Mouse (Mus musculus) frontal cortex, adult 2 months (tissue): ENCODE measurements around the gene Hist2h2aa2. TPM values are rescaled to one million over a fixed set of nuclear protein-coding genes. Genes with fewer than 3 reads are reported as not detected.
"Not testable (repeated sequence)": the region's sequence is repeated elsewhere in the genome, so short reads cannot be mapped to it uniquely, and the experiment has no call there.

Experiments
- DNase-seq, 2 experiments: peaks; one replicate each; pipeline ENCODE4 v3.0.0; 2022; ENCODE audit warnings: low spot score in 1 of 2; ENCODE audit errors: extremely low spot score in 1 of 2
- polyA plus RNA-seq: library from polyadenylated mRNA; depleted of rRNA; stranded (reverse); fragments of >200 nt; gene quantifications from 2 replicates; pipeline ENCODE4 v1.2.3, GENCODE M21; 2012

Hist2h2aa2 gene
- polyA plus RNA-seq, 1 experiment: 6.9 TPM

- peak; percentile 84 to 89 for DNase-seq
Observed at GRCm38 (mm10) chr3:96262216-96262875, 22.3 kb upstream of the Hist2h2aa2 start.

DNA sequence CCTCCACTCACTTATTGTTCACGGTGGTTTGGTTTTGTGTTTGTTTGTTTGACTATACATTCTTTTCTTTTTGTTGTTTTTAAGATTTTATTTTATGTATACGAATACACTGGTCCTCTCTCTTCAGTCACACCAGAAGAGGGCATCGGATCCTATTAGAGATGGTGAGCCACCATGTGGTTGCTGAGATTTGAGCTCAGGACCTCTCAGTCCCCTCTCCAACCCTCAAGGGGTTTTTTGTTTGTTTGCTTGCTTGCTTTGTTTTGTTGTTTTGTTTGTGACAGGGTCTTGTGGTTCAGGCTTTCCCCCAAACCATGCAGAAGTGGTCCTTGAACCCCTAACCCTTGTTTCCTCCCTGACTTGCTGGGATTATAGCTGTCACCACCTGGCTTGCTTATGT is 21.5 kb upstream of the Hist2h2aa2 start:
- no peak for DNase-seq

DNA sequence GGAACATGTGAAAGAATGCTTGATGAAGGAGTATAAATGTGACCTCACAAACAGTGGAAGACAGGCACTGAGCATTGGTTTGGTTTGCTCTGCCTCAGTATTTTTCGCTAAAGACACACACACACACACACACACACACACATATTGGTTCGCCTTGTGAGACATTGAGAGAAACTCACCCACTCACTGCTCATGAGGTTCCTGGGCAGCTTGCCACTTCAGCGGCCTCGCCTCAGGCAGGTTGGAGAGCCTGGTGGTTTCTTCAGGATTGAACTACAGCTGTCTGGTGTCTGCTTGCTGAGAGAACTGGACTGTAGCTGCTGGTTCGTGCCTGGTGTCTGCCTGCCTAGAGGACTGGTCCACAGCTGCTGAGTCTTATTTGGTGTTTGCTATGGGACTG is 20.1 kb upstream of the Hist2h2aa2 start:
- DNase-seq: no peak

GRCm38 (mm10) chr3:96257190-96257589 is 17.1 kb upstream of the Hist2h2aa2 start:
- no peak for DNase-seq

GRCm38 (mm10) chr3:96255926-96256593 is 16.0 kb upstream of the Hist2h2aa2 start:
- no peak for DNase-seq

DNA sequence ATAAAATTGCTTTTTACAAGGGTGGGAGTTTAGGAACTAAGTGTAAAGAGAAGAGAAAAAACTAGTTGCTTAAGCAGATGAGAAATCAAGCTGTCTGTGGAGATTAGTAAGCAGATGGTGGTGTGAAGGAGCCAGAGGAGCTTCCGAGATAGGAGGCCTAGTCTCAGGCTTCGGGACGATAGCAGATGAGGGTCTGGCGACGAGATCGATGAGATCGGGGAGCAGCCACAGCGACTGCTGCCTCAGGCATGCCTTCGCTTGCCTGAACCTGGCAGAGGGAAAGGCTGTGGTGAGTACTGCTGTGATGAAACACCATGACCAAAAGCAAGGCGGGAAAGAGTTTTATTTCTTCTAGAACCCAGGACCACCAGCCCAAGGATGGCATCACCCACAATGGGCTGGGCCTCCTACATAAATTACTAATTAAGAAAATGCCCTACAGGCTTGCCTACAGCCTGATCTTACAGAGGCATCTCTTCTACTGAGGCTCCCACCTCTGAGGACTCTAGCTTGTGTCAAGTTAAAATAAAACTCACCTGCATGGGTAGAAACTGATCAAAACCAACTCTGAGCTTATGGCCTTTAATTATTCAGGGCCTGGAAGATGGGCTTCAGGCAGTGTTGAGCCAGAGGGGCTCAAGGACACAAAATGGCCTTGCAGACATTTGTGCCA is 14.7 kb upstream of the Hist2h2aa2 start:
- DNase-seq: no peak

GRCm38 (mm10) chr3:96251787-96252186 is 11.7 kb upstream of the Hist2h2aa2 start:
- DNase-seq: no peak

DNA sequence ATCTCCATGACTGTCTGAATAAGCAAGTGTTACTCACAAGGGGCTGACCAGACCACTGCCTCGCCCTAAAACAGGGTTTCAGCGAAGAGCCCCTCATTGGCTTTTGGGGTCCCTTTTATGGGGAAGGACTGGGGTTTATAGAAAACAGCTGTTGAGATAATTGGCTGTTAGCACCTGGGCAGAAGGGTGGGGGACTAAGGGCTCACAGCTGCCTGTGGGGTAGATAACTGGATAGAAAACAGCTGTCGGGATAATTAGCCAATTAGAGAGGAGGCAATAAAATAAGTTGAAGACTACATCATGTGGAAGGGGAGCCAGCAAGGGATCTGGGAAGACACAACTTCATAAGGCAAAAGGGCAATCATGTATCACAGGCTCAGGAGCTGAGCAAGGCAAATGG is 10.8 kb upstream of the Hist2h2aa2 start:
- DNase-seq: no peak

DNA sequence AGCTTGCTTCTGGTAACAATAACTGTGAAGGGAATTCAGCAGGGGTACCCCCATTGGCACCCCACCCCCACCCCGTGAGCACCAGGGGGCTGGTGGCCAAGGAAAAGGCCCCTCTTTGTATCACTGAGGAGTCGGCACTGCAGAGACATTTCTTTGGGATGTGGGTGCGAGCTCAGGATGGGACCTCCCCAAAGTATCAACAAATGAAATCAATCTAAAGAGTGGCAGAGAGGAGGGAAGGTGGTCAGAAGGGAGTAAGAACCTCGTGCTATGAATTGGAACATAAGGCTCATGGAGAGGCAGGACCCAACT is 8.9 kb upstream of the Hist2h2aa2 start:
- DNase-seq: no peak

GRCm38 (mm10) chr3:96248141-96249033 is 8.3 kb upstream of the Hist2h2aa2 start:
- no peak for DNase-seq

DNA sequence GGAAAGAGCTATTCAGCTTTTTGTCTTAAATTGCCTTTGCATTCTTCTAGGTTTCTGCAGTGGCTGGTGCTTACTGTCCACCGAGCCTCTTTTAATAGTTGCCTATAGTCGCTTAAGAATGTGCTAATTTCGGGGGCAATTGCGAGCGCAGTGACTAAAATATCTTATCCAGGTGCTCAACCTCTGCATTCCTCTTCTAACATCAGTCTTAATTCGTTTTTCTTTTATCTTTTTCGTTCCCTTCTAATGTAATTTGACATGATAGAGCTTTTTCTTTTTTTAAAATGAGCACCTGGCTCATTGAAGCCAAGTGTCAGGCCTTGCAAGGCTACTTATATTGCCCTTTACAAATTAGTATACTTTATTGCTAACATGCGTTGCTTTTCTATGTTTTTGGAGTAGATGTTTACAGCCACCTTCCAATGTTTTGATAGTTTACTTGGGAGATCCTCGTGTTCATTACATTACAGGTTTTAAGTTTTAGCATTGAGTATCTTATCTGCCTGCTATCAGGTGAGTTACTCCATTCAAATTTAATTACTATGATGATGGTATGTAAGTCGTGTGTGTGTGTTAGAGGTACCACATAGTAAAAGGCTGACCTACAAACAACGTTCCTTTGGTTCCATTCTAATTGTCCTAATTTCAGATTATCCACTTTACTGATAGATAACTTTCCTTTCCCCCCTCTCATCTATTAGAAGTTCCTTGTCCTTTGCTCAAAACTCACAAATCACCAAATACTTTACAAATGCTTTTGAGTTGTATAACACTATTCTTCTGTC is 7.5 kb upstream of the Hist2h2aa2 start:
- no peak for DNase-seq

DNA sequence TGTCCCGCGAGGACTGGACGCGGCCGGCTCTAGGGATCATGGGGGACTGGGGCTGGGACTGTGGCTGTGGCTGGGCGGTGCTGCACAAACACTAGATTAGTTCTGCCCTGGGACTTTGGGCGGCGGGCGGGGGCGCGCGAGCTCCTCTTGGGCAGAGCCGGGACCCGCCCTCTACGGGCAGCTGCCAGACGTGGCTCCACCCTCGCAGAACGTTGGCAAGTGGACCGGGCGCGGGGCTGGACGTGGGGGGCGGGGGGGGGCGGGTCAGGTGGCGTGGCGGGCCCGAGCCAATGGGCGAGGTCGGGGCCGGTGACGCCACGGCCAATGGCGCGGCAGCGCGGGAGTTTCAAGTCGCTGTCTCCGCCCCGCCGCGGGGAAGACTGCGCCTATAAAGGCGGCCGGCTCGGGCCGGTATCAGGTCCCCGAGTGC is 6.4 kb upstream of the Hist2h2aa2 start, which contains the start of gene Hist2h3c1:
Gene Hist2h3c1 (plus strand): TSS at position 259 of the 430 bp plus-strand sequence.
- DNase-seq: not testable (repeated sequence)

- not testable (repeated sequence) for DNase-seq
Observed at GRCm38 (mm10) chr3:96246018-96246417, 5.9 kb upstream of the Hist2h2aa2 start.

GRCm38 (mm10) chr3:96245003-96245886 is 5.2 kb upstream of the Hist2h2aa2 start, which contains the start of gene Hist2h2aa1:
Gene Hist2h2aa1, plus strand, starts transcription at chr3:96245497.
- DNase-seq: peak; percentile 74 to 84

GRCm38 (mm10) chr3:96243921-96244572 is 4.0 kb upstream of the Hist2h2aa2 start:
- no peak for DNase-seq

- DNase-seq: no peak
Observed at GRCm38 (mm10) chr3:96240799-96241197, 722 bp upstream of the Hist2h2aa2 start.

DNA sequence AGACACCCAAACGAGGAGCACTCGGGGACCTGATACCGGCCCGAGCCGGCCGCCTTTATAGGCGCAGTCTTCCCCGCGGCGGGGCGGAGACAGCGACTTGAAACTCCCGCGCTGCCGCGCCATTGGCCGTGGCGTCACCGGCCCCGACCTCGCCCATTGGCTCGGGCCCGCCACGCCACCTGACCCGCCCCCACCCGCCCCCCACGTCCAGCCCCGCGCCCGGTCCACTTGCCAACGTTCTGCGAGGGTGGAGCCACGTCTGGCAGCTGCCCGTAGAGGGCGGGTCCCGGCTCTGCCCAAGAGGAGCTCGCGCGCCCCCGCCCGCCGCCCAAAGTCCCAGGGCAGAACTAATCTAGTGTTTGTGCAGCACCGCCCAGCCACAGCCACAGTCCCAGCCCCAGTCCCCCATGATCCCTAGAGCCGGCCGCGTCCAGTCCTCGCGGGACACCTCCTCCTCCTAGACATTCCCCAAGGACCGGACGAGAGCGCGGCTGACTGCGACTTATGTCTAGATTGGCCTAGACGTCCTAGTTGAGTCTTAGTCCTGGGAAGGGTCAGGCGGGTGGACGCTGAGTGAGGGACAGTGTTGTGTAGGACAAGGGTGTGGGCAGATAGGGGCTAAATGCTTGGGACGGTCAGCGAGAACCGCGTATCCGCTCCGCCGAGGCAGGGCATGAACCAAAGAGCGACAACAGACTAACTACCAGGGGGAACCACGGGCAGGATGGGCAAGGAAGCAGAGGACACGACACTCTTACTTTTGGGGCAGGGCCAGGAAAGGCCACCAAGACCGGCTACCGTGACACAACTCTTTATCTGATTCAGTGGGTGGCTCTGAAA is 902 bp downstream of the Hist2h2aa2 start, which contains the start of gene Hist2h3c2:
Gene Hist2h3c2 (minus strand): TSS at position 174 of the 840 bp plus-strand sequence.
- DNase-seq: not testable (repeated sequence)
